Mouse (Mus musculus) kidney, postnatal 0 days (tissue): Measurements from ENCODE around the gene Gm40193. TPM values are rescaled to one million over a fixed set of nuclear protein-coding genes. Genes with fewer than 3 reads are reported as not detected.
"Not testable (repeated sequence)": the region's sequence is repeated elsewhere in the genome, so short reads cannot be mapped to it uniquely, and the experiment has no call there.

ENCODE experiments used
- ATAC-seq: fragments of 200-750 bp; cut with Nextera tagmentation; replicated peaks from 2 replicates; pipeline ENCODE4 v1.8.0; 2017; ENCODE audit warnings: low read depth, moderate number of reproducible peaks, moderate TSS enrichment, moderate library complexity; ENCODE audit not compliant: low FRiP score
- DNase-seq: peaks from one replicate; pipeline ENCODE4 v3.0.0-alpha.2; 2016; ENCODE audit warnings: low spot score
- H3K27ac ChIP-seq: fragments of 300-500 bp; sonication (generic); 2 replicates; pipeline ENCODE4 v1.5.1; 2014; ENCODE audit warnings: mild to moderate bottlenecking
- H3K27me3 ChIP-seq: fragments of 300-500 bp; sonication (generic); 2 replicates; pipeline ENCODE4 v1.6.1; 2014; ENCODE audit warnings: low read length, mixed read lengths; ENCODE audit not compliant: insufficient read depth
- H3K36me3 ChIP-seq: fragments of 300-500 bp; sonication (generic); 2 replicates; pipeline ENCODE4 v1.6.1; 2014; ENCODE audit warnings: low read length, mixed read lengths; ENCODE audit not compliant: insufficient read depth
- H3K4me1 ChIP-seq: fragments of 300-500 bp; sonication (generic); replicated peaks from 2 replicates; pipeline ENCODE4 v1.6.1; 2014; ENCODE audit warnings: antibody characterized with exemption, low read length, mixed read lengths; ENCODE audit not compliant: insufficient read depth
- H3K4me2 ChIP-seq: fragments of 300-500 bp; sonication (generic); 2 replicates; pipeline ENCODE4 v1.6.1; 2014; ENCODE audit warnings: mild to moderate bottlenecking, low read length, moderate library complexity, mixed read lengths
- H3K4me3 ChIP-seq: fragments of 300-500 bp; sonication (generic); replicated peaks from 2 replicates; pipeline ENCODE4 v1.5.1; 2014; ENCODE audit warnings: low read depth, low read length
- H3K9ac ChIP-seq: fragments of 300-500 bp; sonication (generic); 2 replicates; pipeline ENCODE4 v1.6.1; 2014; ENCODE audit warnings: low read depth, low read length
- H3K9me3 ChIP-seq: fragments of 300-500 bp; sonication (generic); replicated peaks from 2 replicates; pipeline ENCODE4 v1.6.1; 2016; ENCODE audit warnings: low read length, inconsistent platforms, mixed read lengths
- CTCF ChIP-seq: IDR thresholded peaks from 2 replicates; pipeline ENCODE4 v1.5.1; 2016; ENCODE audit warnings: antibody characterized with exemption, low read depth, mild to moderate bottlenecking, moderate library complexity
- WGBS: fragments of 180-500 bp; shearing (Covaris S2); extraction: QIAGEN DNeasy Blood & Tissue Kit; methylation state at CpG from one replicate; pipeline ENCODE4 v1.1.7; 2014; 5-methylcytosine and 5-hydroxymethylcytosine counted together
- polyA plus RNA-seq: library from polyadenylated mRNA; unstranded; fragments of >200 nt; fragmentation: Nextera tagmentation; extraction: Ambion mirVana; gene quantifications from 2 replicates; pipeline ENCODE4 v1.2.1, GENCODE M21; 2015

Gm40193 gene
- polyA plus RNA-seq, 1 experiment from 2014 or later: not detected

GRCm38 (mm10) chr11:70531065-70531464 is 1.7 kb downstream of the Gm40193 start:
- not testable (repeated sequence) for H3K4me2 ChIP-seq, H3K27ac ChIP-seq, H3K9me3 ChIP-seq, ATAC-seq, H3K4me3 ChIP-seq, H3K9ac ChIP-seq, DNase-seq, H3K4me1 ChIP-seq, H3K27me3 ChIP-seq
- peaks cover 23% of the 10 kb centered on the region for H3K36me3 ChIP-seq
- TF ChIP-seq CTCF: peak; percentile 25; the same call in 1 of the 2 replicates
- 83% methylated on average over 2 of the region's 2 CpGs for WGBS

GRCm38 (mm10) chr11:70528610-70529009 is 4.1 kb downstream of the Gm40193 start:
- 82% methylated on average over 7 of the region's 7 CpGs for WGBS
- Histone ChIP-seq H3K9ac (no peak overlapping the region), H3K4me2 (no peak overlapping the region), H3K27ac (no peak overlapping the region), H3K27me3 (no peaks in the 10 kb centered on the region), H3K4me1 (peaks cover 5% of the 10 kb centered on the region; the same call in 1 of the 2 replicates), H3K9me3 (no peaks in the 10 kb centered on the region), H3K36me3 (peaks cover 23% of the 10 kb centered on the region), H3K4me3 (no peak overlapping the region)
- no peak for DNase-seq
- no peak for TF ChIP-seq CTCF
- ATAC-seq: no peak

GRCm38 (mm10) chr11:70526211-70526610 is 6.5 kb downstream of the Gm40193 start:
- ATAC-seq: no peak
- peak overlapping the region; percentile 73 for H3K4me2 ChIP-seq
- peak overlapping the region; percentile 77; the same call in 1 of the 2 replicates for H3K4me3 ChIP-seq
- peak overlapping the region; percentile 75 for H3K9ac ChIP-seq
- no peak for DNase-seq
- no peak overlapping the region for H3K27ac ChIP-seq
- 84% methylated on average over 12 of the region's 12 CpGs for WGBS
- H3K9me3 ChIP-seq: no peaks in the 10 kb centered on the region
- H3K27me3 ChIP-seq: no peaks in the 10 kb centered on the region
- H3K36me3 ChIP-seq: peaks cover 23% of the 10 kb centered on the region
- no peak for TF ChIP-seq CTCF
- peaks cover 5% of the 10 kb centered on the region; the same call in 1 of the 2 replicates for H3K4me1 ChIP-seq

- WGBS: 2% methylated on average over 12 of the region's 12 CpGs
- H3K36me3 ChIP-seq: peaks cover 23% of the 10 kb centered on the region
- peaks cover 5% of the 10 kb centered on the region; the same call in 1 of the 2 replicates for H3K4me1 ChIP-seq
- H3K9ac ChIP-seq: peak overlapping the region; percentile 75
- H3K27me3 ChIP-seq: no peaks in the 10 kb centered on the region
- peak; percentile 38; the same call in 1 of the 2 replicates for ATAC-seq
- H3K9me3 ChIP-seq: no peaks in the 10 kb centered on the region
- no peak overlapping the region; the same call in 1 of the 2 replicates for H3K27ac ChIP-seq
- H3K4me3 ChIP-seq: peak overlapping the region; percentile 77
- peak overlapping the region; percentile 73 for H3K4me2 ChIP-seq
- no peak for TF ChIP-seq CTCF
- DNase-seq: peak; percentile 33
Measured at GRCm38 (mm10) chr11:70525726-70526125, 7.0 kb downstream of the Gm40193 start.

- H3K9ac ChIP-seq: peak within 1 kb of the TSS; percentile 75
- peaks cover 23% of the 10 kb centered on the region for H3K36me3 ChIP-seq
- peaks cover 5% of the 10 kb centered on the region; the same call in 1 of the 2 replicates for H3K4me1 ChIP-seq
- H3K4me2 ChIP-seq: peak within 1 kb of the TSS; percentile 73
- ATAC-seq: peak; percentile 93
- H3K9me3 ChIP-seq: no peaks in the 10 kb centered on the region
- DNase-seq: peak; percentile 99
- no peak for TF ChIP-seq CTCF
- peak within 1 kb of the TSS; percentile 77 for H3K4me3 ChIP-seq
- H3K27ac ChIP-seq: no peak within 1 kb of the TSS; the same call in 1 of the 2 replicates
- H3K27me3 ChIP-seq: no peaks in the 10 kb centered on the region
- under 1% methylated on average over 25 of the region's 26 CpGs for WGBS
Measured at GRCm38 (mm10) chr11:70525184-70525678, 7.5 kb downstream of the Gm40193 start, which contains the start of gene Psmb6. Gene Psmb6 (plus strand): TSS chr11:70525367.

- Histone ChIP-seq H3K36me3 (peaks cover 23% of the 10 kb centered on the region), H3K4me2 (peak overlapping the region; percentile 48), H3K27ac (no peak overlapping the region), H3K27me3 (no peaks in the 10 kb centered on the region), H3K9me3 (no peaks in the 10 kb centered on the region), H3K4me3 (peak overlapping the region; percentile 77), H3K9ac (peak overlapping the region; percentile 31; the same call in 1 of the 2 replicates), H3K4me1 (peaks cover 5% of the 10 kb centered on the region; the same call in 1 of the 2 replicates)
- no peak for TF ChIP-seq CTCF
- ATAC-seq: no peak
- DNase-seq: no peak
- WGBS: 7% methylated on average over 8 of the region's 8 CpGs
Measured at GRCm38 (mm10) chr11:70524782-70525181, 8.0 kb downstream of the Gm40193 start.
